Mouse (Mus musculus): ENCODE results near the gene Olfr748.
"Not testable (repeated sequence)": the region's sequence is repeated elsewhere in the genome, so short reads cannot be mapped to it uniquely, and the experiment has no call there.

Gene Olfr748

DNA sequence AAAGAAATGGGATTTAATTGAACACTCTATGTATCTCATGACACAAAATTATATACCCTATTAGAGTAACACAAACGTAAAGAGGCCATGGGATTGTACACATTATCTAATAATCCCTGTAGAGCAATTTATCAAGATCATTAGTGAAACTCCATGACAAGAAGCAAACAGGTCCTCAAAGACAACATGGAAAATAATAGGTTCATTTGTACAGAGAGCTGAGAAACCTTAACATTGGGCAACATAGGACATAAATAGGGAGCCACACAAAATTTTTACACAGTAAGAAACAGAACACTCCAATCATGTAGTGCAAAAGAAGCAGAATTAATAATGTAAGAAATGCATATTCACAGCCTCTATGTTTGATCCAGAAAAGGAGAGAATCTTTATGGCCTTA is at the start of gene Olfr748:
Gene Olfr748 (plus strand): TSS at position 301 of the 400 bp plus-strand sequence.
- no peak for DNase-seq

DNA sequence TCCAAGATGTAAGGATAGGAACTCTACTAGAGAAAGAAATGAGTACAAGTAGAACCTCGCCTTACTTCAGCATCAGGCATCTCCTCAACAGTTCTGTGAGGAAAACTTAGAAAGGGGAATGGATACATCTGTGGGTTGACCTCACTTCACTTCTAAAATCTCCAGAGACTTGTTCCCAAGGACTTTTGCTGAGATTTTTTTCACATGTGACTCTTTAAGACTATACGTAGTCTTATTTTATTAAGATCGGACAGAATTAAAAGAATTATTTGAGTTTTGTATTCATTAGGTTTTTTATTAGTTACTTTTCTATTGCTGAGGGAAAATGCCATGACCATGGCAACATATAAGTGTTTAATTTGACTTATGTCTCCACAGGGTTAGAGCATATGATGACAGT is 14.1 kb upstream of the Olfr748 start, which contains the start of gene Olfr747:
Gene Olfr747 (minus strand): TSS at position 101 of the 400 bp plus-strand sequence.
- DNase-seq, result no peak

DNA sequence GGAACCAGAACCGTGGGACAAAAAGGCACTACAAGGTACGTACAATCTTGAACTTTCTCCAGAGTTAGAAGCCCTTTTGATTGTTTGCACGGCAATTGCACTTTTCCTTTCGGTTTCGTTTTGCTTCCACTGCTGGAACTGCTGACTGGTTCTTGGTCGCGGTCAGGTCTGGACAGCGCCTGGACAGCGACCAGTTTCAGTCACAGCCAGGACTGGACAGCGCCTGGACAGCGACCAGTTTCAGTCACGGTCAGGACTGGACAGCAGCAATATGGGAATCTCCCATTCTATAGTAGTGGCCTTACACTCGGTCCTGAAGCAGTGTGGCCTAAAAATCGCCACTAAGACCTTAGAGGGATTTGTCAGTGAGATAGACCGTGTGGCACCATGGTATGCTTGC is 12.7 kb downstream of the Olfr748 start:
- not testable (repeated sequence) for DNase-seq

DNA sequence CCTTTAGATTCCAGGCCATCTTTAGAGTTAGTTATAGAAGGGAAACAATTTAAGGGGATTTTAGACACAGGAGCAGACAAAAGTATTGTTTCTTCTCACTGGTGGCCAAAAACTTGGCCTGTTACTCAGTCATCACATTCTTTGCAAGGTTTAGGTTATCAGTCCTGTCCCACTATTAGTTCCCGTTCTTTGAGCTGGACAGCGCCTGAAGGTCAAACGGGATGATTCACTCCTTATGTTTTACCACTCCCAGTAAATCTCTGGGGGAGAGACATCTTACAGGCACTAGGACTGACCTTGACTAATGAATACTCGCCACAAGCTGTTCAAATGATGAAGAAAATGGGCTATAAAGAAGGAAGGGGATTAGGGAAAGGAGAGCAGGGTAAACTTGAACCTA is 15.2 kb downstream of the Olfr748 start:
- not testable (repeated sequence) for DNase-seq

DNA sequence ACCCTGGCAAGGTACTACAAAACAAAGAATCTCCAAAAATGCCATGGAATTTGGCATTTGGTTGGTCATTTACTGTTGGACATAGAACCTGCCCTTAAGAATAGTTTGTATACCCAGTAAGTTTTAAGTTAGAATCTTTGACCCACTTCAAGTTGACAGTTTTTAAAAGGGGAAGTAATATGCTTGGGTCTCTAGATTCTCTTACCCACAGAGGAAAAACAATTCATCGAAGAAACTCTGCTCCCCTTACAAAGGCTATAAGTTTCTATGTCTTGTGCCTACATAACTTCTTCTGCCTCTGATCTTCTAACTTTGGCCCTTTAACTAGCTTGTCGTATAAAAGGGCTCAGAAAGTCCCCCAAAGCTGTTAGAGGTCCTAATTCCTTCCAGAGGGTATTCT is 33.2 kb downstream of the Olfr748 start:
- no peak for DNase-seq

DNA sequence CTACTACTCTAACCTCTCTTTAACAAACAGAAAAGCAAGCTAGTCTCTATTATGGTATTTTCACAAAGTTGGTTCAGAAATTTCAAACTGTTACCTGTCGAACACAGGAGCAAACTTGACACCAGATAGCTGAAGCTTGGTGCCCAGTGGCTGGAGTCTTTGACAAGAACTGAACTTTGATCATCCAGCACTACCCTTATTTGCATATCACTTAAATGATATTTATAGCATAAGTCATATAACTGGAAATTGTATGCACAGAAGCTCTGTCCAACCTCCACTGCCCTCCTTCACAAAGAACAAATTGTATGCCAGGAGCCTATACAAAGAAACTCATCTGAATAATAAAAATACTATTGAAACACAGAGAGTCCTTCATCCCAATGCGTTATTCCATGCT is 34.4 kb downstream of the Olfr748 start:
- DNase-seq, result no peak

DNA sequence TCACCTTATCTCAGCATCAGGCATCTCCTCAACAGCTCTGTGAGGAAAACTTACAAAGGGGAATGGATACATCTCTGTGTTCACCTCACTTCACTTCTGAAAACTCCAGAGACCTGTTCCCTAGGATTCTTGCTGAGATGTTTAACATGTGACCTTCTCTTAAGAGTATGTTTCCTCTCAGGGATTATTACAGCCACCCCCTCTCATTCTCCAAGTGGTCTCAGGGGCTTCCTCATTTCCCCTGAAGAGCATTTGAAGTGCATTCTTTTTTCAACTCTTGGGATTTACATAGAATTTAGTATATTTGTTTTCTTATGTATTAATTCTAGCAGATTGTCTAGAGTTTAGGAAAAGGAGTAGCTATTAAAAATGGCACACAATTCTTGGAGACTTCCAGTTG is 37.8 kb downstream of the Olfr748 start, which contains the start of gene Olfr749:
Gene Olfr749 (minus strand): TSS at position 101 of the 400 bp plus-strand sequence.
- no peak for DNase-seq

DNA sequence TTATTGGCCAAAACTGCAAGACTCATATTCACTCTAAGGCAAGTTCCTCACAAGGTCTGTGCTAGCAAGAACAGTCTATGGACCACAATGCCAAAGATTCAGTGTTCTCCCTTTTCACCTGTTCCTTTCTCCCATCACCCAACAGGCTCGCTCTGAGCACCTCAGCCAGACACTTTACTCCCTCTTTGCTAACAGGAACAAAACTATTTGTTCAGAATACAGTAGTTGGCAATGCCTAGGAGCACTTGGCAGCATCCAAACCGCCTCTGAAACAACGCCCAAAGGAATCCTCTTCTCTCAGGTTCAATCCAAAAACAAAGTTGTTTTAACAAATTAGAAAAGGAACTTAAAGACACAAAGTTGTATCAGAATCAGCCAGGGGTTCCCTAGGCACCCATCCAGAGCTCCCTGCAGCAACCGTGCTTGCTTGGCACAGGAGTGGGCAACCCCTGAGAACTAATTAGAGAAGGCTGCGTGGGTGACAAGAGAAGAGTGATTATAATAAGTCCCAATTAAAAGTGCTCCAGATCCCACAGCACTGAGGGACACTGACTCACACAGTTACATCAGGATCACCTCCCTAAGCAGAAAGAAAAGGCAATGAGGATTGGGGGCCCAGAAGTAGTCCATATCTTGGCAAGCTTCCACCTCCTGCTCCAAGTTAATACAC is 51.4 kb downstream of the Olfr748 start:
- no peak for DNase-seq
